Mouse (Mus musculus) E14TG2a.4 (cell line): ENCODE results near the gene Mak.

Experiments
- CTCF ChIP-seq: conservative IDR thresholded peaks from 2 replicates; pipeline ENCODE4 v1.5.1; 2014; ENCODE audit warnings: low read length
- NANOG ChIP-seq: IDR thresholded peaks from 2 replicates; pipeline ENCODE4 v1.6.1; 2014; ENCODE audit warnings: borderline replicate concordance, low read length, mixed read lengths
- POU5F1 ChIP-seq: IDR thresholded peaks from 2 replicates; pipeline ENCODE4 v1.6.1; 2014; ENCODE audit warnings: low read length, borderline replicate concordance

- TF ChIP-seq CTCF (no peak), POU5F1 (no peak), NANOG (no peak)
Measured at GRCm38 (mm10) chr13:41002001-41002400, 77.5 kb downstream of the Mak start.
